Mouse (Mus musculus) left cerebral cortex, adult 2 months (tissue): ENCODE data around the gene Scn1b. TPM values are rescaled to one million over a fixed set of nuclear protein-coding genes. Genes with fewer than 3 reads are reported as not detected.

Source experiments
- DNase-seq, 2 experiments: peaks; one replicate each; pipeline ENCODE4 v3.0.0; 2021 to 2022; ENCODE audit warnings: low spot score in 2 of 2, mixed read lengths in 1 of 2; ENCODE audit errors: extremely low spot score in 1 of 2
- H3K27ac ChIP-seq: fragments of 200-600 bp; 2 replicates; pipeline ENCODE4 v1.8.1; 2022
- H3K4me3 ChIP-seq: fragments of 200-600 bp; 2 replicates; pipeline ENCODE4 v1.8.1; 2022
- CTCF ChIP-seq: fragments of 200-600 bp; IDR thresholded peaks from 2 replicates; pipeline ENCODE4 v1.8.1; 2022; ENCODE audit warnings: antibody characterized with exemption, mild to moderate bottlenecking, moderate library complexity
- intact Hi-C: fragments of 180-260 bp; cut with DNase I; formaldehyde crosslinking; loops from one replicate; pipeline ENCODE4 v1.15.1; 2025
- total RNA-seq, 2 experiments: library from RNA; stranded (reverse); gene quantifications; 2 replicates each; pipeline ENCODE4 v1.2.3; 2021

Gene Scn1b
- total RNA-seq, 2 experiments from 2014 or later = 737 to 759 TPM

- Histone ChIP-seq H3K4me3 (no peak overlapping the region), H3K27ac (no peak overlapping the region)
- intact Hi-C loops = no loop called here
- TF ChIP-seq CTCF = no peak
- no peak for DNase-seq
Observed at GRCm38 (mm10) chr7:31109796-31110195, 17.0 kb downstream of the Scn1b start.

DNA sequence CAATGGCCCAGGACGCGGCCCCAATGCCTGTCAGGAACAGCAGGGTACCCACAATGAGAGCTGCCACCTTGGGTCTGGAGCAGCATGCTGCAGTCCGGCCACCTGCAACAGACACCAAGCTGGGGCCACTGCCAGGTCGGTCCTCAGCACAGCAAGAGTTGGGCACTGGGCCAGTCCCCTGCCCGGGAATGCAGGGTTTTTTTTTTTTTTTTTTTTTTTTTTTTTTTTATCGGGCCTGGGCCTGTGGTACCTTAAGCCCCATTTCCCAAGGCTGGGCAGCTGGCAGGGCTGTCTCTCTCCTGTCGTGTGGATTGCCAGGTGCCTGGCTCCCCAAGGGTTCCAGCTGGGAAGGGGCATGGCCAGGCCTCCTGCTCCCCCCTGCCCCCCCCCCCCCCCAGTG is 17.7 kb downstream of the Scn1b start:
- DNase-seq = no peak
- TF ChIP-seq CTCF = no peak
- Histone ChIP-seq H3K4me3 (no peak overlapping the region), H3K27ac (no peak overlapping the region)
- intact Hi-C loops = no loop called here

GRCm38 (mm10) chr7:31107781-31108180 is 19.0 kb downstream of the Scn1b start:
- Histone ChIP-seq H3K27ac (no peak overlapping the region), H3K4me3 (no peak overlapping the region)
- TF ChIP-seq CTCF = no peak
- no peak for DNase-seq
- intact Hi-C loops = no loop called here

DNA sequence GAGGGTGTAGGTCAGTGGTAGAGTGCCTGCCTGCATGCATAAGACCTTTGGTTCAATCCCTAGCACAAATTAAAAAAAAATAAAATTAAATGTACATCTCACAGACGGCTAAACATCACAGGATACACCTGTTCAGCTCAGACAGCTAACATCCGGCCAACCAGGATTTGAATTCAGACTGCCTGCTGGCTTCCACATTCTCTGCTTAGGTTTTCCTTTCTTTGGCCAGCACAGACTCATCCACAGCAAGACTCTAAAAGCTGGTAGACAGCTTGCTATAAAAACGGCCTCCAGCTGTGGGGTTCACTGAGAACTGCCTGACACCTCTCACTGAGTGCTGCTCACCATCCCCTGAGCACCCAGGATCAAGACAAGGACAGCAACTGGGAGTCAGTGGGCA is 20.6 kb downstream of the Scn1b start:
- Histone ChIP-seq H3K4me3 (no peak overlapping the region), H3K27ac (no peak overlapping the region)
- intact Hi-C loops = no loop called here
- DNase-seq = no peak
- no peak for TF ChIP-seq CTCF

DNA sequence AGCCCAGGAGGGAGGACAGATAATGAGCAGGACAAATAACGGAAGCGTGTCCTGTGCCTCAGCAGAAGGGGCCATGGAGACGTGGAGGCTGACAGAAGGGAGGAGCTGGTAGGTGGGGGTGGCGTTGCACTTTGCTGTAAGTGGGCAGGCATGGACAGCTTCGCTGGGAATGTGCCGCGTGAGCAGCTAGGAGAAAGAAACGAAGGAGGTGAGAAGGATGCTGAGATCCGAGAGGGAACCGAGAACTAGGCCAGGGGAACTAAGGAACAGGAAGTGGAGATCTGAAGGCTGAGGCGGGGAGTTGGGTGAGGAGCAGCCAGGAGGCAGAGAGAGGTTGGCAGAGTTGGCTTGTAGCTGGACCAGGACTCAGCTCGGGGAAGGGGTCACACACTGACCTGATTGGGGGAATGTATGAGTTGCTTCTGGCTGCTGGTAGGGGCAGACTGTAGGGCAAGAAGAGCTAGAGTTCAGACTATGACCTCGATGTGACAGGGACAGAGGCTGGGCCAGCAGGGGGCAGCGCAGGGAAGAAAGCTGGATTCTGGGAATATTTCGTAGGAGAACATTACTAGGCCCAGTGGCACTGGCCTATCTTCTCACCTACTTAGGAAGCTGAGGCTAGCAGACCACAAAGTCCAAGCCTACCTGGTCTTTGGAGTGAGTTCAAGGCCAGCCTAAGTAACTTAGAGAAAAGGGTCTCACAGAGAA is 21.6 kb downstream of the Scn1b start:
- intact Hi-C loops = loop anchor here (2.0 kb wide), 2 partner anchors 20 to 72 kb away; no protein-coding TSS in a partner anchor

DNA sequence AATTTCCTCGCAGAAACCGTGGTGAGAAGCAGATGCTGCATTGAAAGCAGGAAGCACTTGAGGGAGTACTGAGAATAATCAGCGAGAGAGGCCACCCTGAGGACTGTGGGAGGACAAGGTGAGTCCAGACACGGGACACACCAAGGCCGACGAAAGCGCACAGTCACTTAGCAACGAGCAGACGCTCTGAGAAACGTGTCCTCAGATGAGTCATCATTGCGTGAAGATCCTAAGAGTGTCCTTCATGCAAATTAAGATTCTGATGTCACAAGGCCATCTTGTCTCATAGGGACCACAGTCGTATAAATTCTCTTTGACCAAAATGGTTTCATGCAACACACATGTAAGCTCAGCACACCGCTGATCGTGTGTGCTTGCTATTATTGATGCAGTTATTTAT is 26.0 kb downstream of the Scn1b start:
- no peak for DNase-seq
- TF ChIP-seq CTCF = no peak
- Histone ChIP-seq H3K27ac (no peak overlapping the region), H3K4me3 (no peak overlapping the region)
- intact Hi-C loops = no loop called here

More for the DNA sequence above, 21.6 kb downstream of the Scn1b start:
- H3K27ac ChIP-seq = peak overlapping the region; percentile 47
- peak; percentile 67 for TF ChIP-seq CTCF
- peak; percentile 60 to 68 for DNase-seq
- no peak overlapping the region for H3K4me3 ChIP-seq

GRCm38 (mm10) chr7:31099612-31099982 is 27.2 kb downstream of the Scn1b start:
- no peak for DNase-seq
- peak; percentile 41 for TF ChIP-seq CTCF
- no peak overlapping the region for H3K4me3 ChIP-seq
- intact Hi-C loops = loop anchor here (5.0 kb wide), 2 partner anchors 142 to 227 kb away; partner anchors contain the start of gene Usf2
- H3K27ac ChIP-seq = no peak overlapping the region

DNA sequence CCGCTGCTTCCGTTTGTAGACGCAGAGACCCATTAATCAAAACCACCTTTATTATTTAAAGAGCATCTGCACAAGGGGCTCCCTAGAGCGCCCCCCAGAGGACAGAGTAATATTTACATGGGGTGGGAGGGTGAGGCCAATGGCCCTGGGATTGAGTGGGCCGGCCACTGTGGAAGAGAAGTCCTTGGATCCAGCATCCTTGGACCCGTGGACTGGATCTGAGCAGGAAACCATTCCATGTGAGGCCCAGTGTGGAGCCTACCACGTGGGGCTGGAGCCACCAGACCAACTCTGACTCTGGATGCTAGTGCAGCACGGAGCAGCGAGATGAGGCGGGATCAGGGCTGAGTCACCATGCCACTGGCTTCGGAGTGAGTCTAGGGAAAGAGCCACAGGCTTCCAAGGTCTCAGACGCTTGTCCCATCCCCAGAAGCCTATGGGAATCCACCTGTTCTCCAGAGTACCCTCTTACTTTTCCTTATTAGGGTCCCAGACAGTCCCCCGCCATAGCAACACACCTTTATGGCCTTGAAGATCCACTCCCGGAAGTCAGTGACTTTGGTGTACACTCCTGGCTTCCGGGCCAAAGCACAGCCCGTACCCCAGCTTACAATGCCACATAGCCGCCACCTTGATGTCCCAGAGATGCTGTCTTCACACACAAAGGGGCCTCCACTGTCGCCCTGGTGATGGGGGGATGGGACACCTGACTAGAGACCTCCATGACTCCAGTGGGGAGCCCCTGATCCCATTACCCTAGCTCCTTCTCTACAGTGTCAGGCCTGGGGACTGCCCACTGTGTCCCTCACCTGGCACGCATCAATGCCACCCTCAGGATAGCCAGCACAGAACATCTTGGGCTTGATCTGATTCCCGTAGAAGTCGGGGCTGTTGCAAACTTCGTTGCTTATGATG is 27.8 kb downstream of the Scn1b start:
- intact Hi-C loops = loop anchor here (5.0 kb wide), 2 partner anchors 142 to 227 kb away; partner anchors contain the start of gene Usf2
- Histone ChIP-seq H3K27ac (no peak overlapping the region), H3K4me3 (no peak overlapping the region)
- peak; percentile 40 for TF ChIP-seq CTCF
- no peak for DNase-seq

- H3K27ac ChIP-seq = no peak overlapping the region
- H3K4me3 ChIP-seq = no peak overlapping the region
- DNase-seq = peak; percentile 88 to 90
- TF ChIP-seq CTCF = peak; percentile 94
- intact Hi-C loops = loop anchor here (1.0 to 5.0 kb wide), 3 partner anchors 38 to 225 kb away; partner anchors contain the start of genes Lgi4 and Usf2
Observed at GRCm38 (mm10) chr7:31097583-31098248, 29.1 kb downstream of the Scn1b start.

DNA sequence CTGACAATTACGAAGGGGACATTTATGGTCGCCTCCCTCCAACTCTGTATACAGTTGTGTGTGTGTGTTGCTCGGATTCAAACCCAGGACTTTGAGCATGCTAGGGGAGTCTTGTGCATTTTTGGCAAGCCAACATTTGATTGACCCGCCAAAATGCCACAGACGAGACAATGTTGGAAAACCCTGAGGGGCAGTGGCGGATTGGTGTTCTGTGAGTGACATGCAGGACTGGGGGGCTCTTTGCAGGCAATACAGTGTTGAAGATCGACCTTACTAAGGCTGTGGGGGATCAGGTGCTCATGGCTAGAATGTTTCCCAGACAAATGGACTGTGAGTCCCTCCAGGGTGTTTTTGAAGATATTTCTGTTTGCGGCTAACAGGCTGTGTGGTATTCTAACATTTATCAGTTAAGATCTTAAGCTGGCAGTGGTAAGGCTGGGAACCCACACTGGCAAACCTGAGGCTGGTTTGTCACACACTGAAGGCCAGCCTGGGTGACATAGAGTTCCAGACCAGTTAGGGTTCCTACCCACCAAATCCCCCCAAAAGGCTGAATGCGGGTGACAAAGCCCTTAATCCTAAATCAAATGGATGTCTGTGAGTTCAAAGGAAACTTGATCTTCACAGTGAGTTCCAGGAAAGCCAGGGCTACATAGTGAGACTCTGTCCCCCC is 29.8 kb downstream of the Scn1b start:
- intact Hi-C loops = loop anchor here (1.0 to 5.0 kb wide), 3 partner anchors 38 to 225 kb away; partner anchors contain the start of genes Lgi4 and Usf2
- TF ChIP-seq CTCF = no peak
- H3K4me3 ChIP-seq = no peak overlapping the region
- H3K27ac ChIP-seq = no peak overlapping the region
- DNase-seq = no peak
